Mouse (Mus musculus): ENCODE results near the gene Gm14296.
"Not testable (repeated sequence)": the region's sequence is repeated elsewhere in the genome, so short reads cannot be mapped to it uniquely, and the experiment has no call there.

The Gm14296 gene

DNA sequence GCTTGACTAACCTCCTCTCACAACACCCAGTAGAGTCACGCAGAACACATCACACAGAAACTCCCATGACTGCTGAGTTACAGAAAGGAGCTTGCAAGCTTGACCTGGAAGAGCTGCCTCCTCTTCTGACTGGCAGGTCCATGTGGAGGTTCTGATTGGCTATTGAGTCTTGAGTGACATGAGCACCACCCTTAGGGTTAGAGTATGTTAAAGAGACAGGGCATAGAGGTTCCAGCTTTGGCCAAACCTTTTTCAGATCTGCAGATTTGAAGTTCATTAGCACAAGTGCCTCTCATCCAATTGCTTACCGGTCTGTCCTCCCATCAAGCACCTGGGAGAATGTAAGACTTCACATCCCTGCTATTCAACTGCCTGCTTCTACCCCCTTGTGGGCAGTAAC lies at the start of gene Gm14296:
TSS of gene Gm14296 (minus strand) at position 101 of the 400 bp plus-strand sequence.
- not testable (repeated sequence) for DNase-seq (ENCODE audit: low spot score)

- DNase-seq (ENCODE audit: low spot score), result not testable (repeated sequence)
Measured at GRCm38 (mm10) chr2:176905464-176905863, 22.1 kb downstream of the Gm14296 start.
